Mouse (Mus musculus) frontal cortex, postnatal 14 days (tissue): Measurements from ENCODE around the gene Sinhcaf.

ENCODE experiments used
- DNase-seq, 2 experiments: peaks; one replicate each; pipeline ENCODE4 v3.0.0; 2022; ENCODE audit warnings: low spot score in 2 of 2

Sinhcaf gene

GRCm38 (mm10) chr6:148873911-148874310, 72.4 kb downstream of the Sinhcaf start:
- DNase-seq = no peak
